Mouse (Mus musculus) bone marrow, adult 2 months (tissue): ENCODE results near the gene Tcf3.

ENCODE experiments used
- CTCF ChIP-seq: fragments of 200-500 bp; IDR thresholded peaks from 2 replicates; pipeline ENCODE4 v1.5.1; 2011; ENCODE audit warnings: low read length, control low read depth; ENCODE audit not compliant: control insufficient read depth, insufficient read depth
- POLR2A ChIP-seq: fragments of 200-500 bp; IDR thresholded peaks from 2 replicates; pipeline ENCODE4 v1.6.1; 2011; ENCODE audit warnings: low read depth, mild to moderate bottlenecking, control low read depth, low read length, borderline replicate concordance; ENCODE audit not compliant: control insufficient read depth

DNA sequence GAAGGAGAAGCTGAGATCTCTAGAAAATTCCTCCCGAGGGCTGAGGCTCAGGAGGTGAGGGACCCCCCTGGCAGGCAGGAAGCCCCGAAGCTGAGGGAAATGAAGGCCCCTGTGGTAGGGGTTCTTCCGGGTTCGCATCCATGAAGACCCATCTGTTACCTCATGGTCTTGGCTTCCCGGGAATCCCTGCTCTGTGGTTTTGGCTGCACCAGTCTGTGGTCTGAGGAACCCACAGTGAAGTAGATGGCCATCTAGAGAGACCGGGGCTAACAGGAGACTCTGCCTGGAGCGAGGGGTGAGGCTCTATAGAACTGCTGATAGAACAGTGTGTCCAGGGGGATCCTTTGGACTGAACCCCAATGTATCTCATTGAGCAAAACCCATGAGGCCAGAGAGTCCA, 27.9 kb upstream of the Tcf3 start:
- no peak for TF ChIP-seq CTCF
- no peak for TF ChIP-seq POLR2A
